Mouse (Mus musculus): Measurements from ENCODE around the gene Rap1gap. TPM values are rescaled to one million over a fixed set of nuclear protein-coding genes. Genes with fewer than 3 reads are reported as not detected.
A peak's percentile ranks its signal among the peaks of the same experiment; 100 is the strongest.

The Rap1gap gene
- polyA plus RNA-seq, 1 experiment from 2014 or later: 119 TPM

- Histone ChIP-seq H3K9ac (ENCODE audit: low read depth, low read length) (no peak overlapping the region), H3K27me3 (replicated peaks; ENCODE audit: control insufficient read depth, insufficient read depth, low read length) (peaks cover 4% of the 10 kb centered on the region), H3K4me3 (ENCODE audit: low read length) (no peak overlapping the region), H3K4me1 (ENCODE audit: control insufficient read depth, insufficient read depth, low read depth, low read length) (peaks cover 9% of the 10 kb centered on the region), H3K36me3 (ENCODE audit: control insufficient read depth, insufficient read depth, low read length) (0 out of 2 replicates have a peak, but pooled peaks cover 8% of the 10 kb centered on the region), H3K27ac (ENCODE audit: low read depth, low read length) (no peak overlapping the region), H3K4me2 (ENCODE audit: low read length) (no peak overlapping the region), H3K9me3 (ENCODE audit: control insufficient read depth, low read length) (no peaks in the 10 kb centered on the region)
- 92% methylated on average over 14 of the region's 15 CpGs for WGBS
- ATAC-seq: no peak
These were observed 57.0 kb downstream of the Rap1gap start for GRCm38 (mm10) chr4:137721563-137721962.

GRCm38 (mm10) chr4:137722230-137722629 lies 57.7 kb downstream of the Rap1gap start:
- no peak overlapping the region for H3K4me2 ChIP-seq (ENCODE audit: low read length)

GRCm38 (mm10) chr4:137722692-137723427 lies 58.3 kb downstream of the Rap1gap start:
- H3K9ac ChIP-seq (ENCODE audit: low read depth, low read length): no peak overlapping the region
- WGBS: 29% methylated on average over 12 of the region's 12 CpGs
- no peak overlapping the region for H3K27ac ChIP-seq (ENCODE audit: low read depth, low read length)
- no peak overlapping the region for H3K4me3 ChIP-seq (ENCODE audit: low read length)
- peak; percentile 18 for ATAC-seq
- H3K4me1 ChIP-seq (ENCODE audit: control insufficient read depth, insufficient read depth, low read depth, low read length): peaks cover 15% of the 10 kb centered on the region
- H3K4me2 ChIP-seq (ENCODE audit: low read length): no peak overlapping the region
- H3K27me3 ChIP-seq (replicated peaks; ENCODE audit: control insufficient read depth, insufficient read depth, low read length): peaks cover 4% of the 10 kb centered on the region
- H3K36me3 ChIP-seq (ENCODE audit: control insufficient read depth, insufficient read depth, low read length): 0 out of 2 replicates have a peak, but pooled peaks cover 7% of the 10 kb centered on the region
- no peaks in the 10 kb centered on the region for H3K9me3 ChIP-seq (ENCODE audit: control insufficient read depth, low read length)

More at GRCm38 (mm10) chr4:137722230-137722629, 57.7 kb downstream of the Rap1gap start:
- ATAC-seq: no peak
- H3K36me3 ChIP-seq (ENCODE audit: control insufficient read depth, insufficient read depth, low read length): 0 out of 2 replicates have a peak, but pooled peaks cover 8% of the 10 kb centered on the region
- no peak overlapping the region for H3K27ac ChIP-seq (ENCODE audit: low read depth, low read length)
- H3K9me3 ChIP-seq (ENCODE audit: control insufficient read depth, low read length): no peaks in the 10 kb centered on the region
- H3K4me3 ChIP-seq (ENCODE audit: low read length): no peak overlapping the region
- peaks cover 9% of the 10 kb centered on the region for H3K4me1 ChIP-seq (ENCODE audit: control insufficient read depth, insufficient read depth, low read depth, low read length)
- no peak overlapping the region for H3K9ac ChIP-seq (ENCODE audit: low read depth, low read length)
- peaks cover 4% of the 10 kb centered on the region for H3K27me3 ChIP-seq (replicated peaks; ENCODE audit: control insufficient read depth, insufficient read depth, low read length)
- 89% methylated on average over 3 of the region's 3 CpGs for WGBS

- Histone ChIP-seq H3K27ac (ENCODE audit: low read depth, low read length) (no peak overlapping the region), H3K36me3 (ENCODE audit: control insufficient read depth, insufficient read depth, low read length) (0 out of 2 replicates have a peak, but pooled peaks cover 4% of the 10 kb centered on the region), H3K4me3 (ENCODE audit: low read length) (no peak overlapping the region), H3K4me2 (ENCODE audit: low read length) (peak overlapping the region; percentile 23), H3K27me3 (replicated peaks; ENCODE audit: control insufficient read depth, insufficient read depth, low read length) (peaks cover 4% of the 10 kb centered on the region), H3K9ac (ENCODE audit: low read depth, low read length) (peak overlapping the region; percentile 19), H3K4me1 (ENCODE audit: control insufficient read depth, insufficient read depth, low read depth, low read length) (peaks cover 20% of the 10 kb centered on the region), H3K9me3 (ENCODE audit: control insufficient read depth, low read length) (no peaks in the 10 kb centered on the region)
- WGBS: 38% methylated on average over 25 of the region's 25 CpGs
- ATAC-seq: no peak
These were observed 59.0 kb downstream of the Rap1gap start for GRCm38 (mm10) chr4:137723527-137723926.

GRCm38 (mm10) chr4:137724212-137724611 lies 59.7 kb downstream of the Rap1gap start:
- H3K4me2 ChIP-seq (ENCODE audit: low read length): no peak overlapping the region
- H3K9me3 ChIP-seq (ENCODE audit: control insufficient read depth, low read length): no peaks in the 10 kb centered on the region
- H3K4me1 ChIP-seq (ENCODE audit: control insufficient read depth, insufficient read depth, low read depth, low read length): peaks cover 20% of the 10 kb centered on the region
- H3K27me3 ChIP-seq (replicated peaks; ENCODE audit: control insufficient read depth, insufficient read depth, low read length): peaks cover 4% of the 10 kb centered on the region
- H3K27ac ChIP-seq (ENCODE audit: low read depth, low read length): no peak overlapping the region
- H3K36me3 ChIP-seq (ENCODE audit: control insufficient read depth, insufficient read depth, low read length): 0 out of 2 replicates have a peak, but pooled peaks cover 4% of the 10 kb centered on the region
- 34% methylated on average over 11 of the region's 11 CpGs for WGBS
- H3K9ac ChIP-seq (ENCODE audit: low read depth, low read length): no peak overlapping the region
- no peak overlapping the region for H3K4me3 ChIP-seq (ENCODE audit: low read length)
- no peak for ATAC-seq

GRCm38 (mm10) chr4:137724766-137725165 lies 60.2 kb downstream of the Rap1gap start:
- Histone ChIP-seq H3K4me2 (ENCODE audit: low read length) (no peak overlapping the region), H3K4me3 (ENCODE audit: low read length) (no peak overlapping the region), H3K36me3 (ENCODE audit: control insufficient read depth, insufficient read depth, low read length) (0 out of 2 replicates have a peak, but pooled peaks cover 4% of the 10 kb centered on the region), H3K27ac (ENCODE audit: low read depth, low read length) (no peak overlapping the region), H3K27me3 (replicated peaks; ENCODE audit: control insufficient read depth, insufficient read depth, low read length) (peaks cover 4% of the 10 kb centered on the region), H3K9me3 (ENCODE audit: control insufficient read depth, low read length) (no peaks in the 10 kb centered on the region), H3K4me1 (ENCODE audit: control insufficient read depth, insufficient read depth, low read depth, low read length) (peaks cover 18% of the 10 kb centered on the region), H3K9ac (ENCODE audit: low read depth, low read length) (no peak overlapping the region)
- no peak for ATAC-seq
- 42% methylated on average over 8 of the region's 8 CpGs for WGBS

- Histone ChIP-seq H3K4me1 (ENCODE audit: control insufficient read depth, insufficient read depth, low read depth, low read length) (peaks cover 18% of the 10 kb centered on the region), H3K4me2 (ENCODE audit: low read length) (no peak overlapping the region)
- no peak for ATAC-seq
These were observed 61.1 kb downstream of the Rap1gap start for GRCm38 (mm10) chr4:137725541-137726145.

GRCm38 (mm10) chr4:137726739-137727505 lies 62.4 kb downstream of the Rap1gap start:
- peaks cover 4% of the 10 kb centered on the region for H3K27me3 ChIP-seq (replicated peaks; ENCODE audit: control insufficient read depth, insufficient read depth, low read length)
- H3K27ac ChIP-seq (ENCODE audit: low read depth, low read length): no peak overlapping the region
- peaks cover 18% of the 10 kb centered on the region for H3K4me1 ChIP-seq (ENCODE audit: control insufficient read depth, insufficient read depth, low read depth, low read length)
- H3K9ac ChIP-seq (ENCODE audit: low read depth, low read length): peak overlapping the region; percentile 13; the same call in 1 of the 2 replicates
- no peaks in the 10 kb centered on the region for H3K9me3 ChIP-seq (ENCODE audit: control insufficient read depth, low read length)
- no peak for ATAC-seq
- H3K4me2 ChIP-seq (ENCODE audit: low read length): no peak overlapping the region
- H3K36me3 ChIP-seq (ENCODE audit: control insufficient read depth, insufficient read depth, low read length): 0 out of 2 replicates have a peak, but pooled peaks cover under 1% of the 10 kb centered on the region
- H3K4me3 ChIP-seq (ENCODE audit: low read length): no peak overlapping the region
- WGBS: 64% methylated on average over 18 of the region's 18 CpGs

More at GRCm38 (mm10) chr4:137725541-137726145, 61.1 kb downstream of the Rap1gap start:
- 76% methylated on average over 13 of the region's 13 CpGs for WGBS
- Histone ChIP-seq H3K9ac (ENCODE audit: low read depth, low read length) (no peak overlapping the region), H3K27me3 (replicated peaks; ENCODE audit: control insufficient read depth, insufficient read depth, low read length) (peaks cover 4% of the 10 kb centered on the region), H3K4me3 (ENCODE audit: low read length) (no peak overlapping the region), H3K36me3 (ENCODE audit: control insufficient read depth, insufficient read depth, low read length) (0 out of 2 replicates have a peak, but pooled peaks cover 4% of the 10 kb centered on the region), H3K27ac (ENCODE audit: low read depth, low read length) (no peak overlapping the region), H3K9me3 (ENCODE audit: control insufficient read depth, low read length) (no peaks in the 10 kb centered on the region)
